Mouse (Mus musculus) monocyte, adult 5-6 weeks (primary cell): ENCODE measurements around the gene Haus6. TPM values are rescaled to one million over a fixed set of nuclear protein-coding genes. Genes with fewer than 3 reads are reported as not detected.

Experiments used
- total RNA-seq: library from RNA; stranded (forward); fragments of 200-1000, 200-491, 200-594 nt; gene quantifications from 3 replicates; pipeline ENCODE4 v1.2.3, GENCODE M21; 2017

The Haus6 gene
- total RNA-seq, 1 experiment from 2014 or later = 16.0 TPM

Other genes starting within 250 kb of the Haus6 start
- gene Saxo1, start 53.7 kb downstream of the Haus6 start, total RNA-seq = not detected in 3 replicates
- gene Rraga, start 36.4 kb downstream of the Haus6 start, total RNA-seq = 11.9 to 24.3 TPM (median 18.4 TPM) in 3 replicates
- gene Plin2, start 58.0 kb upstream of the Haus6 start, total RNA-seq = 312 to 507 TPM (median 480 TPM) in 3 replicates
- gene Dennd4c, start 136.5 kb upstream of the Haus6 start, total RNA-seq = 26.9 to 42.6 TPM (median 30.7 TPM) in 3 replicates
- gene Rps6, start 245.4 kb upstream of the Haus6 start, total RNA-seq = 692 to 1,143 TPM (median 1,088 TPM) in 3 replicates